Mouse (Mus musculus) heart, adult 2 months (tissue): ENCODE results near the gene Anxa3.

Experiments
- CTCF ChIP-seq: fragments of 200-600 bp; IDR thresholded peaks from 2 replicates; pipeline ENCODE4 v1.8.1; 2022; ENCODE audit warnings: antibody characterized with exemption, mild to moderate bottlenecking, moderate library complexity
- POLR2A ChIP-seq: fragments of 200-500 bp; IDR thresholded peaks from 2 replicates; pipeline ENCODE4 v1.6.1; 2011; ENCODE audit warnings: mild to moderate bottlenecking, low read depth, low read length, control low read depth; ENCODE audit not compliant: insufficient read depth

DNA sequence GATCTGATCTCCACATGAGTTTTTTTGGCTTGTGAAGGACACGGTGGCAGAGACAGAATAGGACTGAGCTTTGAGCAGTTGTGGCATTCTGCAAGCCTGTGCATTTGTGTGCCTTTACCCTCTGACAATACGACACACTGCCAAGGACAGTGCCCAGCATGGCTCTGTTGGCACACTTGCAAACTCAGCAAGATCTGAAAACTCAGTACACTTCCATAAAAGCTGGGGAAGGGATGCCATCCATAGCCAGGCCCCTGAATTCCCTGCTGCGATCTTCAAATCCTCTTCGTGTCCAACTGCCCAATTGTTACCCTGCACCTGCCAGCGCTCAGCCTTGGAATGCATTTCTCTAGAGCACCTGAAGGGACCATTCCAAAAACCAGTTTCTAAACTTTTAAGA, 8.0 kb upstream of the Anxa3 start:
- no peak for TF ChIP-seq POLR2A
- no peak for TF ChIP-seq CTCF
